Mouse (Mus musculus) megakaryocyte, embryonic 14.5 days (primary cell): ENCODE measurements around the gene Gpt2.

Experiments used
- FLI1 ChIP-seq: IDR thresholded peaks from 2 replicates; pipeline ENCODE4 v1.6.1; 2012; ENCODE audit warnings: low read length, inconsistent platforms, mixed read lengths
- GATA1 ChIP-seq: IDR thresholded peaks from 3 replicates; pipeline ENCODE4 v1.6.1; 2012; ENCODE audit warnings: mixed read lengths, low read length, inconsistent platforms, borderline replicate concordance

DNA sequence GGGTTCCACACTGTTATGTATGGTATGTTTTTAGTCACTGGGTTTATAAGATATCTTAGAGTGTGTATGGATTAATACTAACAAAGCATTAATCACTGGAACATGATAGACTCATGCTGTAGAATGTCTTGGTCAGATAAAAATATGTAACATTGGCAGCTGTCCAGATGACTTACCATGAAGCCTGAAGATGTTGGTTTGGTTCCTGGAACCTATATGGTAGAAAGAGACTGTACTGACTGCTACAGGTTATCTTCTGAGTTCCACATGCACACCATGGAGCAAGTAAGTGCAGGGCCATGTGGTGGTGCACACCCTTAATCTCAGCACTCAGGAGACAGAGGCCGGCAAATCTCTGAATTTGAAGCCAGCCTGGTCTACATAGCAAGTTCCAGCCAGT is 38.3 kb downstream of the Gpt2 start:
- TF ChIP-seq GATA1 = no peak
- no peak for TF ChIP-seq FLI1
